Mouse (Mus musculus) neural tube, embryonic 14.5 days (tissue): ENCODE data around the gene Kcnmb2. TPM values are rescaled to one million over a fixed set of nuclear protein-coding genes. Genes with fewer than 3 reads are reported as not detected.

Experiments
- ATAC-seq: fragments of 200-750 bp; cut with Nextera tagmentation; 2 replicates; pipeline ENCODE4 v1.8.0; 2017; ENCODE audit warnings: low read depth, mild to moderate bottlenecking, moderate TSS enrichment, moderate library complexity
- H3K27ac ChIP-seq: fragments of 300-500 bp; sonication (generic); 2 replicates; pipeline ENCODE4 v1.5.1; 2014; ENCODE audit warnings: low read depth, mild to moderate bottlenecking, control low read depth, low read length, moderate library complexity, mixed read lengths
- H3K27me3 ChIP-seq: fragments of 300-500 bp; sonication (generic); 2 replicates; pipeline ENCODE4 v1.6.1; 2014; ENCODE audit warnings: low read length; ENCODE audit not compliant: control insufficient read depth, insufficient read depth
- H3K36me3 ChIP-seq: fragments of 300-500 bp; sonication (generic); 2 replicates; pipeline ENCODE4 v1.6.1; 2014; ENCODE audit warnings: low read length, mixed read lengths; ENCODE audit not compliant: control insufficient read depth, insufficient read depth
- H3K4me1 ChIP-seq: fragments of 300-500 bp; sonication (generic); 2 replicates; pipeline ENCODE4 v1.6.1; 2014; ENCODE audit warnings: low read length; ENCODE audit not compliant: control insufficient read depth, insufficient read depth
- H3K4me2 ChIP-seq: fragments of 300-500 bp; sonication (generic); 2 replicates; pipeline ENCODE4 v1.6.1; 2014; ENCODE audit warnings: mild to moderate bottlenecking, low read depth, low read length, control low read depth
- H3K4me3 ChIP-seq: fragments of 300-500 bp; sonication (generic); 2 replicates; pipeline ENCODE4 v1.5.1; 2014; ENCODE audit warnings: low read depth, low read length, control low read depth, mixed read lengths
- H3K9ac ChIP-seq: fragments of 300-500 bp; sonication (generic); replicated peaks from 2 replicates; pipeline ENCODE4 v1.6.1; 2014; ENCODE audit warnings: low read depth, mild to moderate bottlenecking, control low read depth, low read length, mixed read lengths
- H3K9me3 ChIP-seq: fragments of 300-500 bp; sonication (generic); 2 replicates; pipeline ENCODE4 v1.6.1; 2016; ENCODE audit warnings: low read length; ENCODE audit not compliant: control insufficient read depth
- WGBS: fragments of 180-500 bp; shearing (Covaris S2); extraction: QIAGEN DNeasy Blood & Tissue Kit; methylation state at CpG from one replicate; pipeline ENCODE4 v1.1.7; 2014; 5-methylcytosine and 5-hydroxymethylcytosine counted together
- polyA plus RNA-seq: library from polyadenylated mRNA; unstranded; fragments of >200 nt; fragmentation: Nextera tagmentation; extraction: Ambion mirVana; gene quantifications from 2 replicates; pipeline ENCODE4 v1.2.1, GENCODE M21; 2014

Gene Kcnmb2
- polyA plus RNA-seq, 1 experiment from 2014 or later, result 24.4 TPM

- no peak overlapping the region for H3K27ac ChIP-seq
Measured at GRCm38 (mm10) chr3:32194014-32194413, 291.7 kb downstream of the Kcnmb2 start.

GRCm38 (mm10) chr3:32226755-32227154 lies 324.4 kb downstream of the Kcnmb2 start:
- 71% methylated on average over 2 of the region's 2 CpGs for WGBS
- no peaks in the 10 kb centered on the region for H3K9me3 ChIP-seq
- H3K4me1 ChIP-seq, result no peaks in the 10 kb centered on the region
- H3K36me3 ChIP-seq, result no peaks in the 10 kb centered on the region
- ATAC-seq, result no peak
- no peaks in the 10 kb centered on the region for H3K27me3 ChIP-seq
- H3K9ac ChIP-seq, result no peak overlapping the region
- H3K27ac ChIP-seq, result no peak overlapping the region
- H3K4me3 ChIP-seq, result no peak overlapping the region
- H3K4me2 ChIP-seq, result no peak overlapping the region

More at GRCm38 (mm10) chr3:32194014-32194413, 291.7 kb downstream of the Kcnmb2 start:
- WGBS, result 81% methylated on average over 5 of the region's 5 CpGs
- no peaks in the 10 kb centered on the region for H3K9me3 ChIP-seq
- H3K27me3 ChIP-seq, result no peaks in the 10 kb centered on the region
- H3K4me1 ChIP-seq, result peaks cover 3% of the 10 kb centered on the region; the same call in 1 of the 2 replicates
- no peak overlapping the region for H3K4me3 ChIP-seq
- no peak overlapping the region for H3K9ac ChIP-seq
- ATAC-seq, result no peak
- H3K4me2 ChIP-seq, result no peak overlapping the region
- no peaks in the 10 kb centered on the region for H3K36me3 ChIP-seq

GRCm38 (mm10) chr3:32236766-32237165 lies 334.5 kb downstream of the Kcnmb2 start:
- ATAC-seq, result no peak
- H3K4me3 ChIP-seq, result no peak overlapping the region
- H3K36me3 ChIP-seq, result no peaks in the 10 kb centered on the region
- H3K4me2 ChIP-seq, result no peak overlapping the region
- H3K9ac ChIP-seq, result no peak overlapping the region
- no peaks in the 10 kb centered on the region for H3K27me3 ChIP-seq
- H3K9me3 ChIP-seq, result no peaks in the 10 kb centered on the region
- WGBS, result 81% methylated on average over 5 of the region's 5 CpGs
- no peaks in the 10 kb centered on the region for H3K4me1 ChIP-seq
- H3K27ac ChIP-seq, result no peak overlapping the region
